Mouse (Mus musculus) CH12F3 (cell line): Measurements from ENCODE around the gene Gm20441.
"Not testable (repeated sequence)": the region's sequence is repeated elsewhere in the genome, so short reads cannot be mapped to it uniquely, and the experiment has no call there.

Source experiments
- in situ Hi-C: fragments of 300-500 bp; cut with MboI; formaldehyde crosslinking; loops from 2 replicates; pipeline ENCODE4 v1.14.3; 2020; ENCODE audit warnings: low sequenced_read_pairs

Gene Gm20441

DNA sequence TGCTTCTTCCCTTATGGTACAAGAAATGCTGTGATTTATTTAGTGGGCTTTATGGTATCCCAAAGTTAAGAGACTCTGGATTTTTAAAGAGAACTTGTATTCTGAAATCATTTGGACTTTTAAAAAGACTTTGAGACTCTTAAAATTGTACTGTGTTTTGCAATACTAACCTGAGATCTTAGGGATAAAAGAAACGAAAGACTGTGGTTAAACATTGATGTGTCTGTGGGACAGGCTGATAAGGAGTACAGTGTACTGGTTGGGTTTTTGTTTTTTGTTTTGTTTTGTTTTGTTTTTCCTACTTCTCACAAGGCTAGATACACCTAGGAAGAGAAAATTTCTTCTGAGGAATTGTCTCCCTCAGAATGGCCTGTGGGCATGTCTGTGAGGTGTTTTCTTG is 4.7 kb upstream of the Gm20441 start:
- in situ Hi-C loops, result no loop called here

GRCm38 (mm10) chr10:75779206-75780174 is 1.3 kb downstream of the Gm20441 start:
- in situ Hi-C loops, result loop anchor here (5.0 kb wide), 1 partner anchor 43 kb away; the partner anchor contains the start of gene Gstt4

- in situ Hi-C loops, result no loop called here
Observed at GRCm38 (mm10) chr10:75777885-75778284, 2.9 kb downstream of the Gm20441 start.

- in situ Hi-C loops, result no loop called here
Observed at GRCm38 (mm10) chr10:75776562-75776961, 4.2 kb downstream of the Gm20441 start.

DNA sequence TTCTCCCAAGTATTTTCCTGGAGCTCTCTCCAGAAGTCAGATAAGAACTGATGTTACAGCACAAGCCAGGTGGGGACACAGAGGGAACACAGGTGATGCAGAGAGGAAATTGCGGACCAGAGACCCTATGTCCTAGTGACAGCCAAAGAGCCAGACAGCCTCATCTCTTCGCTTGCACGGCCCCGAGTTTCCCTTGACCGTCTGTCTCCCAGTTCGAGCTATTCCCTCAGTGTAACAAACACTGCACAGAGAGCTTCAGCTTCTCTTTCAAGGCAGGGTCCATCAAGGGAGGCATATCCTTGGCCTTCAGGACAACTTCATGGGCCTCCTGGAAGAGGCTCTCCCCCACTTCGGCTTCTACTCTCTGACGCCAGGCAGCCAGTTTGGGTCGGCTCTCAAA is 6.2 kb downstream of the Gm20441 start:
- in situ Hi-C loops, result no loop called here

DNA sequence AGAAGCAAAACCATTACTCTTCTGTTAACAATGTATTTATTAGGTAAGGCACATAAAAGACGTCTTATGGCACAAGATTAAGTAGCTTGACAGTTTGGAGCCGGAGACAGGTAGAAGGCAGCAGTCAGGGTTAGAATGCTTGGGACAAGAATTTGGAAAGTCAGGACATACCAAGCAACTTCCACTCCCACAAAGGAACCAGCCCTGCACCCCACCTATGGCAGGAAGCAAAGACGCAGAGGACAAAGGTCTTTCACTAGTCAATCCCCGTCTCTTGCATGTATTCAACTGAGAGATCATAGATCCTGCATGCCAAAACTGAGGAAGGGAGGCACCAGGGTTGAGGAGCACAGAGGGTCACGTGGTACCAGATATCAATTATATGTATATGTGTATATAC is 6.7 kb downstream of the Gm20441 start:
- in situ Hi-C loops, result no loop called here

DNA sequence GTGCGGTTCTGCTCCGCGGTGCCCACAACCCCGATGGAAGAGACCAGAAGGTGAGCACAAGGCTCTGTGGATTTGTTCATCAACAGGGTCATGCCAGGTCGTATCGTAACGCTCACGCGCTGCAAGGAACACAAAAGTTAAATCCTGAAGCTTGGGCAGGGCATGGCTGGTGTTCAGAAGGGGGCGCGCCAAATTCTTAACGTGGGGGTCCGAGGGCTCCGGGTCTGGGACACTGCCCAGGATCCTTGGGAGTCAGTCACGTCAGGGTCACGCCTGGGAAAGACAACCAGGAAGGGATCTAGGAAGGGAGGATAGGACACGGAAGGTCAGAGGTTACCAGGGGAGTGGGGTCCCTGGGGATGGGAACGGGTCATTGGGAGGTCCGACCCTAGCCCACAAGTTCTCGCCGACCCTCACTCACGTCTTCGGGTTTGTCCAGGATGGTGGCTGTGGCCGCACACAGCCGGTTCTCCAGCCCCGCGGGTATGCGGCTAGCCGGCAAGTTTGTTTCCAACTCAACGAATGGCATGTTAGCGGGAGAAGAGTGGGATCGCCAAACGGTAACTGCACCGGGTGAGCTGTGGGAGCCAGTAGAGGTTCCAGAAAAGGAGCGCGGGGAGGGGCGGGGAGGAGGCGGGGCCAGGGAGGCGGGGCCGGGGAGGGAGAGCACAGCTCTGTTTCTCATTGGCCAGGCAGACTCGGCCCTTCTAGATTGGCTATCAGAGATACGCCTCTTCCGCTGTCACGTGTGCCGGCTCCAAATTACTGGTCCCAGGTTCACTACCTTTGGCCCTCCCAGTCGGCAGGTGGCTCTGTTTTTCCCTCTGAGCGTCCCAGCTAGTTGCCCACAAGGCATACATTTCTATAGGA is 7.7 kb downstream of the Gm20441 start, which contains the start of gene Ddt:
Gene Ddt, minus strand, starts transcription at position 620 of the 870 bp plus-strand sequence.
- in situ Hi-C loops, result no loop called here

GRCm38 (mm10) chr10:75767756-75768155 is 13.0 kb downstream of the Gm20441 start:
- in situ Hi-C loops, result not testable (repeated sequence)

DNA sequence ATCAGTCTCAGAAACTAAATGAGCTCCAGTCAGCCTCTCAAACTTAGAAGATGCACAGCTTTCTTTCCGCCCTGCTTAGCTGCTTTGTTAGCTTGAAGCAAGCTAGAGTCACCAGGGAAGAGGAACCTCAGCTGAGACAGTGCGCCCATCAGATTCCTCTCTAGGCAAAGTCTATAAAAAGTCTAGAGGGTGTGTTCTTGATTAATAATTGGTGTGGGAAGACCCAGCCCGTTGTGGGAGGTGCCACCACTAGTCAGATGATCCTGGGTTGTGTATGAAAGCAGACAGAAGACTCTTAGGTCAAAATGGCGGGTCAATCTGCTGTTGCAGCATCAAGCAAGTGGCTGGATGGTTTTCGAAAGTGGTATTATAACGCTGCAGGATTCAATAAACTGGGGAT is 13.9 kb downstream of the Gm20441 start:
- in situ Hi-C loops, result no loop called here

- in situ Hi-C loops, result no loop called here
Observed at GRCm38 (mm10) chr10:75764519-75765473, 16.0 kb downstream of the Gm20441 start.

- in situ Hi-C loops, result no loop called here
Observed at GRCm38 (mm10) chr10:75763682-75764518, 16.9 kb downstream of the Gm20441 start, which contains the start of gene Cabin1. Gene Cabin1 (minus strand): TSS chr10:75764341.

DNA sequence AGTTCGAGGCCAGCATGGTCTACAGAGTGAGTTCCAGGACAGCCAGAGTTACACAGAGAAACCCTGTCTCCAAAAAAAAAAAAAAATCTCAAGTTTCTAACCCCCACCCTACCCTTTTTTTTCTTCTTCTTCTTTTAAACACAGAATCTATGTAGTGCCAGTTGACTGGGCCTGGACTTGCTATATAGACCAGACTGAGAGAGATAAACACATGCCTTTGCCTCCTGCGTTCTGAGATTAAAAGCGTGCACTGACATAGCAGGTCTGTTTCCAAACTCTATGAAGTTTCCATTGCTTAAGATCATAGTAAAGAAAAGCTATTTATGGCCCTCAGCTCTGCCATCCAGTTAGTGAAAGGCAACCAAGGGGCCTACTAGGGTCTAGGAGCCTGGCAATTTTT is 18.3 kb downstream of the Gm20441 start:
- in situ Hi-C loops, result no loop called here

GRCm38 (mm10) chr10:75760311-75760710 is 20.4 kb downstream of the Gm20441 start:
- in situ Hi-C loops, result no loop called here

DNA sequence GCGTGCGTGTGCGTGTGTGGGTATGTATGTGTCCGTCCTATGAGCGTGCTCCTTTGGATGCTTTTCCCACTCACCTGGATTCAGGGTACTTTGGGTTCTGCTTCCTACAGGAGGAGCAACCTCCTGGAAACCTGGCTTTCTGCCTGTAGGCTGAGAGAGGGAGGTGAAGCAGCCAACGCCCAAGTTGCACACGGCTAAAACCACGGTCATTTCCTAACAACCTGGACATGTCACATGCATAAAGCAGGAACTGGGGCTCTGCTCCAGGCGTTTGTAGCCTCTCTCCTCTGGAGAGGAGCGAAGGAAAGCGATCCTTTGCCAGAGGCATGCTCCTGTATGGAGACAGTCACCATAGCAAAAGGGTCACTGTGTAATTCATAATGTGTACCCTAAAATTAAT is 24.0 kb downstream of the Gm20441 start:
- in situ Hi-C loops, result no loop called here

DNA sequence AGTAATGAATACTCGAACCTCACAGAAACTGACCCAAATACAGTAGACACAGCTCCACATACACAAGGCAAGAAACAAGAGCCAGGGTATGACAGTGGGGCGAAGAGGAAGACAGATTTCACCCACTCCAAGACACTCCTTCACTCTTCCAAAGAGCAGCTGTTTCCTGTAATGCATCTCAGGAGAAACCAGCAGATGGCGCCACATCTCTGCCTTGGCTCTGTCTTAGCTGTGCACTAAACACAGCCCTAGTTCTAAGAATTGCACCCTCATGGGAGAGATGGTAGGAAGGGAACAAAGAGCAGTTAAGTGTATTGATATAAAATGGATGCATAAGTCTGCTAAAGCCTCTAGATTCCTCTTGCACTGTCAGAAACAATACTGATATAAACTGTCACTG is 36.7 kb downstream of the Gm20441 start:
- in situ Hi-C loops, result loop anchor here (10.0 kb wide), 1 partner anchor 211 kb away; the partner anchor contains the start of gene Gm5134

GRCm38 (mm10) chr10:75743369-75743768 is 37.4 kb downstream of the Gm20441 start:
- in situ Hi-C loops, result loop anchor here (10.0 kb wide), 1 partner anchor 211 kb away; the partner anchor contains the start of gene Gm5134

- in situ Hi-C loops, result loop anchor here (10.0 kb wide), 1 partner anchor 214 kb away; the partner anchor contains the start of gene Gm5134
Observed at GRCm38 (mm10) chr10:75740866-75741265, 39.9 kb downstream of the Gm20441 start.

GRCm38 (mm10) chr10:75725449-75725848 is 55.3 kb downstream of the Gm20441 start:
- in situ Hi-C loops, result no loop called here
